ENCODE assay signal across 9 mouse cellular contexts in the genomic region with DNA sequence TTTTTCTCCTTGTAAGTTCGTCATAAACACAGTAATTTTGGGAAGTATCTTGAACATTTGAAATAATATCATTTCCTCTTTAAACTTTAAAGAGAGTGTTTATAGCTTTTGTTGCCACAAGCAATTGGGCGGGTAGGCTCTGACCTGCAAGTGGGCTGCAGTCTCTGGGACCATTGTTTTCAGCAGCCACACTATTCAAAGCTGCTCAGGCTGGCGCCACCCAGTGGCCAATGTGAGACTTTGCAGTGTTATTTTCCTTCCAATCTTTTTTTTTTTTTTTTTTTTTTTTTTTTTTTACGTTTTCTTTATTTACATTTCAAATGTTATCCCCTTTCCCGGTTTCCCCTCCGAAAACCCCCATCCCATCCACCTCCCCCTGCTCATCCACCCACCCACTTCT. TPM values are rescaled to one million over a fixed set of nuclear protein-coding genes. Genes with fewer than 3 reads are reported as not detected.
DNase-seq lines count a peak whose midpoint lies in the region; ATAC-seq and TF ChIP-seq lines count a peak whose summit lies in the region.
"Had no signal": no experiment of that assay in that cellular context is flagged by ENCODE, and none has a peak within 500 bp of the region (broad histone marks: within the 10 kb centered on the region; RNA-seq: fewer than 3 reads in every experiment).

No protein-coding gene starts in this region.

- H3K4me2 ChIP-seq in hindbrain, embryonic 13.5 days, result no peak overlapping the region
- H3K4me2 ChIP-seq: midbrain, embryonic 12.5 days had no signal

- no peak overlapping the region for H3K9ac ChIP-seq in hindbrain, embryonic 13.5 days
- H3K9ac ChIP-seq: midbrain, embryonic 12.5 days had no signal

- no peaks in the 10 kb centered on the region for H3K27me3 ChIP-seq in hindbrain, embryonic 10.5 days (ENCODE audit: insufficient read depth, poor library complexity, severe bottlenecking)
- H3K27me3 ChIP-seq in hindbrain, embryonic 13.5 days, result 0 out of 2 replicates have a peak, but pooled peaks cover under 1% of the 10 kb centered on the region
- no peaks in the 10 kb centered on the region for H3K27me3 ChIP-seq in G1E (ENCODE audit: insufficient read depth, low read length)
- H3K27me3 ChIP-seq: midbrain, embryonic 12.5 days had no signal

- TF ChIP-seq CTCF in G1E (IDR thresholded peaks at IDR 0.05; ENCODE audit: low read depth, low read length), result 0 out of 2 replicates have a peak, but pooled peaks have one; percentile 15

- no peak overlapping the region for H3K4me3 ChIP-seq in hindbrain, embryonic 10.5 days
- H3K4me3 ChIP-seq in hindbrain, embryonic 13.5 days, result no peak overlapping the region
- H3K4me3 ChIP-seq in G1E (ENCODE audit: low read depth, low read length), result no peak overlapping the region
- H3K4me3 ChIP-seq: midbrain, embryonic 12.5 days had no signal

- no peak for ATAC-seq in hindbrain, embryonic 13.5 days (ENCODE audit: low FRiP score)
- ATAC-seq in G1E (ENCODE audit: extremely low read depth, insufficient number of reproducible peaks, low FRiP score, poor library complexity, severe bottlenecking), result no peak

- DNase-seq in hindbrain, embryonic 10.5 days (ENCODE audit: low spot score), result peak; percentile 30
- DNase-seq in A20 (ENCODE audit: low read depth, low spot score) (peak; percentile 30), G1E (ENCODE audit: low spot score) (no peak)
- DNase-seq in embryo, embryonic 9.5 days (ENCODE audit: extremely low spot score), result peak; percentile 6
- peak; percentile 8 to 12 for DNase-seq in natural killer cell, adult 2 months (ENCODE audit: low spot score in 2 of 2)
- DNase-seq in right cerebral cortex, postnatal 14 days, result no peak
- DNase-seq in adrenal gland, adult (ENCODE audit: inconsistent age in 2 of 2, low spot score in 1 of 2), result no peak

- no peak overlapping the region for H3K27ac ChIP-seq in hindbrain, embryonic 10.5 days
- no peak overlapping the region for H3K27ac ChIP-seq in hindbrain, embryonic 13.5 days
- H3K27ac ChIP-seq: midbrain, embryonic 12.5 days had no signal

- no peaks in the 10 kb centered on the region for H3K36me3 ChIP-seq in hindbrain, embryonic 10.5 days
- no peaks in the 10 kb centered on the region for H3K36me3 ChIP-seq in hindbrain, embryonic 13.5 days
- peaks cover 7% of the 10 kb centered on the region for H3K36me3 ChIP-seq in G1E (replicated peaks)
- H3K36me3 ChIP-seq: midbrain, embryonic 12.5 days had no signal

- WGBS in hindbrain, embryonic 10.5 days, result 19% methylated on average over 6 of the region's 6 CpGs
- WGBS in hindbrain, embryonic 13.5 days, result 15% methylated on average over 6 of the region's 6 CpGs

- H3K4me1 ChIP-seq in hindbrain, embryonic 10.5 days (replicated peaks), result no peaks in the 10 kb centered on the region
- H3K4me1 ChIP-seq in hindbrain, embryonic 13.5 days (replicated peaks), result no peaks in the 10 kb centered on the region
- no peaks in the 10 kb centered on the region for H3K4me1 ChIP-seq in G1E (ENCODE audit: insufficient read depth, low read depth, low read length)
- H3K4me1 ChIP-seq: midbrain, embryonic 12.5 days had no signal

- H3K9me3 ChIP-seq in hindbrain, embryonic 10.5 days, result no peaks in the 10 kb centered on the region
- no peaks in the 10 kb centered on the region for H3K9me3 ChIP-seq in hindbrain, embryonic 13.5 days
- H3K9me3 ChIP-seq in G1E (replicated peaks), result no peaks in the 10 kb centered on the region
- H3K9me3 ChIP-seq: midbrain, embryonic 12.5 days had no signal

RNA-seq across cellular contexts. Expression of gene Yipf6, which starts 17.8 kb away (rescaled TPM):
- 15.6 and 20.0 TPM in 2 replicates for polyA plus RNA-seq in hindbrain, embryonic 10.5 days (2016; fragmentation: Nextera tagmentation; extraction: Ambion mirVana)
- polyA plus RNA-seq in hindbrain, embryonic 13.5 days (2015; fragmentation: Nextera tagmentation; extraction: Ambion mirVana), result 19.9 and 21.3 TPM in 2 replicates
- total RNA-seq in G1E (2014; fragmentation: Nextera tagmentation) (33.6 and 102 TPM in 2 replicates), G1E (2017) (28.2 and 32.6 TPM in 2 replicates)
- polyA plus RNA-seq in G1E (2012), result 2.3 and 8.8 TPM in 2 replicates

RNA-seq across cellular contexts. Expression of gene Stard8, which starts 49.1 kb away (rescaled TPM):
- 15.9 and 17.5 TPM in 2 replicates for polyA plus RNA-seq in hindbrain, embryonic 10.5 days (2016; fragmentation: Nextera tagmentation; extraction: Ambion mirVana)
- polyA plus RNA-seq in hindbrain, embryonic 13.5 days (2015; fragmentation: Nextera tagmentation; extraction: Ambion mirVana), result 5.6 and 6.0 TPM in 2 replicates
- total RNA-seq in G1E (2014; fragmentation: Nextera tagmentation) (34.2 and 46.2 TPM in 2 replicates), G1E (2017) (56.4 and 58.0 TPM in 2 replicates)
- polyA plus RNA-seq in G1E (2012), result 64.2 and 149 TPM in 2 replicates

Comparison
In these comparisons a context has a peak if more than half of its experiments do, and no peak if none do; other contexts are left out.
1. DNase-seq: peak in hindbrain, embryonic 10.5 days (single experiment), A20 (single experiment), embryo, embryonic 9.5 days (single experiment) and natural killer cell, adult 2 months (2 of 2); none in G1E (single experiment), right cerebral cortex, postnatal 14 days (single experiment) and adrenal gland, adult (0 of 2).